Mouse (Mus musculus) thymus, postnatal 0 days (tissue): ENCODE measurements around the gene Palb2. TPM values are rescaled to one million over a fixed set of nuclear protein-coding genes. Genes with fewer than 3 reads are reported as not detected.
A peak's percentile ranks its signal among the peaks of the same experiment; 100 is the strongest.

Source experiments
- DNase-seq: peaks from one replicate; pipeline ENCODE4 v3.0.0-alpha.2; 2015; ENCODE audit warnings: low spot score
- polyA plus RNA-seq: library from polyadenylated mRNA; unstranded; fragments of >200 nt; fragmentation: Nextera tagmentation; extraction: Ambion mirVana; gene quantifications from 2 replicates; pipeline ENCODE4 v1.2.1, GENCODE M21; 2015

The Palb2 gene
- 16.5 and 16.9 TPM in 2 replicates for polyA plus RNA-seq

DNA sequence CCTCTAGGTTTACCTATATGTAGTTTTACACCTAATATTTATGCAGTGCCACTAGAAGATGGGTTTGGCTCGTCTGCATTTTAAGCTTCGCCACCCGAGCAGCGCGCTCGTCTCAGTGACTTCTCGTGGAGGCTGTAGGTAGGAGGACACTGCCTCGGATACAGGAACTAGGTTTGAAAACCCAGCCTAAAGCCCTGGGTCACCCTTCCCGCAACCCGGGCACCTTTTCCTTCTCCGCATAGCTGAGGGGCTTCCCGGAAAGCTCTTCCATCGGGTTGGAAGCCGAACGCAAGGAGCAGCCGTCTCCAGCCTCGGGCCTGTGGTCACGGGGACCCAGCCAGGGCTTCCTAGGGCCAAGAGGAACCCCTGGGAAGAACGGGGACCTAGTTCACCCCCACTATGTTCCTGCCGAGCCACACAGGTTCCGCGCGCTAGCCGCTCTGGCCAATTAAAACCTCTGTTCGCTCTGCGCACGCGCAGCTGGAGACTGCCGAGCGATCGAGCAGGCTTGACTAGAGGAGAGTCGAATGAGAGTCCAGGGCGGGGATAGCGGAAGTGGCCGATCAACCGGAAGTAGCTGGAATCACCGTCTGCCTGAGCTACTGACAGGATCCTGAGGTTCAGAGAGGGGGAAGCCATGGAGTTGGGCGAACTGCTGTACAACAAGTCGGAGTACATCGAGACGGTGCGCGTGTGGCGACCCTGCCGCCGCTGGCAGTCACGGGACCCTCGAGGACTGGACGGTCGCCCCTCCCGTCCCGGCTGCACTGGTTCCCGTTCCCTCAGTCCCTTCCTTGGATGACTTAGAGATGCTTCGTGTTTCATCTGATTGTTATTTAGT is at the start of gene Palb2, which contains the start of gene Dctn5:
TSS of gene Palb2 (minus strand) at position 489 of the 841 bp plus-strand sequence.
TSS of gene Dctn5 (plus strand) at position 545 of the 841 bp plus-strand sequence.
- DNase-seq: peak; percentile 99

- DNase-seq: no peak
Observed at GRCm38 (mm10) chr7:122180720-122181119, 47.9 kb upstream of the Palb2 start.

GRCm38 (mm10) chr7:122171613-122172012 is 38.8 kb upstream of the Palb2 start:
- DNase-seq: no peak

GRCm38 (mm10) chr7:122170705-122171104 is 37.9 kb upstream of the Palb2 start:
- no peak for DNase-seq

GRCm38 (mm10) chr7:122167203-122167602 is 34.4 kb upstream of the Palb2 start:
- no peak for DNase-seq

DNA sequence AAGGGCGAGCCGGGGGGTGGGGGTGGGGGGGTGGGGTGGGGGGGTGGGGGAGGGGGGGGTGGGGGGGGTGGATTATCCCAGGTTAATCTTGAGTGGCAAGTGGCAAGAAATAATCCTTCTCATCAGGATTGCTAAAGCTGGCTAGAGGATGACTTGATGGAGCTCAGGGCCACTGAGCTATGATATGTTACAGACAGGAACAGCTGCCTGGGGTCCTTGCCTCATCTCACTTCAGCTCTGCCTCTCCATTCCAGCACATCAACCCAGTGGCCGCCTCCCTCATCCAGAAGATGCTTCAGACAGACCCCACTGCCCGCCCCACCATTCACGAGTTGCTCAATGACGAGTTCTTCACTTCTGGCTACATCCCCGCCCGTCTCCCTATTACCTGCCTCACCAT is 31.0 kb upstream of the Palb2 start:
- no peak for DNase-seq

GRCm38 (mm10) chr7:122160037-122160436 is 27.3 kb upstream of the Palb2 start:
- peak; percentile 32 for DNase-seq

- peak; percentile 86 for DNase-seq
Observed at GRCm38 (mm10) chr7:122158915-122159902, 26.4 kb upstream of the Palb2 start, which contains the start of gene Plk1. Gene Plk1, plus strand, starts transcription at chr7:122159439.

DNA sequence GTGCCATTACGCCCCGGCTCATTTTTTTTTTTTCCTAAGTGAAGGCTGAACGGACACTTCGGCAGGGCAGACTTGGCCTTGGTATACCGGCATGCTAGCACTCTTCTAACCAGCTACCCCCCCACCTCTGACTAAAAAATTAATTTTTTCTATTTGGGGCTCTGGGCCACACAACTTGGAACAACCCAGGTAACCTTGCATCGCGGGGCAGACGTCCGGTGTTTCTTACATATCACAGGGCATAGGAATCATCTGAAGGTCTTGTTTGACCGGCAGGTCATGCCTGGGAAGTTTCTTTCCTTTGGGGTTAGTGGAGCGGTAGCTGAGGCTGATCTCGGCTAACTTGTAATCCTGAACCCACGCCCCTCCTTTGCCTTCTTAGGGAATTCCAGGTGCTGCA is 25.7 kb upstream of the Palb2 start:
- no peak for DNase-seq

DNA sequence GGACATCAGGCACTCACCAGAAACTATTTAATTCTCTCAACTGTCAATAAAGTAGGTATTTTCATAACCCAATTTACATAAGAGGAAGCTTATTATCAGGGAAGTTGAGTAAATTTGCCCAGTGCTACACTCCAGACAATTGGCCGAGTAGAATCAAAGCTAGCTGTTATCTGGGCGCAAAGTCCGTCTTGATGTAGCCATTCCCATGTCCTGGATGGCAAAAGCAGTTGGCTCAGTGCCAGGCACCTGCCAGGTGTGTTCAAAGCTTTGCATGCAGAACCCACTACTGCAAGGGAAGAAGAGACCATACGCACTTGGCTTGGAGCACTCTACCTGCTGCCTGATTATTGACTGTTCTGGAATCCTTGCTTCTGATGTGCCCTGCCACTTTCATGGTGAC is 19.7 kb upstream of the Palb2 start:
- DNase-seq: no peak

GRCm38 (mm10) chr7:122140991-122141390 is 8.2 kb upstream of the Palb2 start:
- no peak for DNase-seq

DNA sequence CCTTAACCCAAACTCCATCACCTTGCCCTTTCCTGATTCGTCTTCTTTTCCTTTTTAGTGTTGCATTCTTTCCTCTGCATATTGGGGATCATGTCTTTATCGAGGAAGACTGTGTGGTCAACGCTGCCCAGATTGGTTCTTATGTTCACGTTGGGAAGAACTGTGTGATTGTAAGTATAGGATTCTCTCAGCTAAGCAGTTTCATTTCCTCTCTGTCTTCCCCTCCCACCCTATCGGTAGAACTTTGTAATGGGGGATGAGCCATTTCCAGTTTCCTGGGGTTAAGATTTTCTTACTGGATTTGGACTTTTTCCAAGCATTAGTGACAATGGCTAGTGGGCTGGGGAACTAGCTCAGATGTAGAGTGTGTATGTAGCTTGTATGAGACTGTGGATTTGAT is 5.4 kb upstream of the Palb2 start:
- DNase-seq: no peak

GRCm38 (mm10) chr7:122137071-122137470 is 4.3 kb upstream of the Palb2 start:
- DNase-seq: no peak

DNA sequence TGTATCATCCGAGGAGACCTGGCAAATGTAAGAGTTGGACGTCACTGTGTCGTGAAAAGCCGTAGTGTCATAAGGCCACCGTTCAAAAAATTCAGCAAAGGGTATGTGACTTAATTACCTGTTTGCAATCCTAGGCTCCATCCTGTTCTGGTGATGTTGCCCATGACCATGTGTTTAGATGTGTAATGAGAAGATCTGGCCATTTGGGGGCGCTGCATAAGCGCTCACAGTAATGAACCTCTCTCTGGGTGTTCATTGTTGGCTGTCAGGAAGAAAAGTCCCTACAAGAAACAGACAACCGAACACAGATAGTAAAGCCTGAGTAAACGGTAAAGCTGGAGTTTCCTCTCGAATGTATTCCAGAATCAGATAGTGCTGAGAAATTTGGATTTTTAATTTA is 2.3 kb upstream of the Palb2 start:
- DNase-seq: peak; percentile 25

GRCm38 (mm10) chr7:122133338-122133625 is 497 bp upstream of the Palb2 start:
- DNase-seq: no peak

DNA sequence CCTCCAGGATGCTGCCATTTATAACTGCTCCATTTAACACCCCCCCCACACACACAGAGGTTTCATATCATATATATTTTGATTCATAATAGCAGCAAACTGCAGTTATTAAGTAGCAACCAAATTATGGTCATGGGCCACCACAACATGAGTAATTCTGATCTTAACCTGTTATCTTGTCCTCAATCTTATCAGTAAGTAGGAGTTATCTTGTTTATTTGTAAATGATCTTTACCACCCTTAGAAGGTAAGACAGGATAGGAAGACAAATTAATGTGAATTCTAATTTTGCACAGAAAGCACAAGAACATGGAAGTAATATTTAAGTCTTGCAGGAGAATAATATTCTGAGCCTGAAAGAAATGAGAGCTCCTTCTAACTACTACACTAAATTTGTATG is 951 bp downstream of the Palb2 start:
- DNase-seq: no peak

- no peak for DNase-seq
Observed at GRCm38 (mm10) chr7:122126946-122127345, 5.8 kb downstream of the Palb2 start.

DNA sequence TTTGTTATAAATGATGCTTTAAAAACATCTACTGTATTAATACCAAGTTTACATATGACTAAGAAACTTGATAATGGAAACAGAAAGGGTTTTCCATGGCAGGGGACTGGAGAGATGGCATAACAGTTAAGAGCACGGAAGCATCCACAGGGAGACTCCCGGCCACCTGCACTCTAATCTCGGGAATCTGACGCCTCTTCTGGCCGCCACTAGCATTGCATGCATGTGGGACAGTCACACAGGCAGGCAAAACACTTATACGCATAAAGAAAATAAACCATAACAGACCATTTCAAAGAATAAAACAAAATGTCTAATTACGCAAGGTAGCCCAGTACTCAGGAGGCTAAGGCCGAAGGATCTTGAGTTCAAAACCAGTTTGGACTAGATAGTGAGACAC is 7.1 kb downstream of the Palb2 start:
- no peak for DNase-seq

- DNase-seq: no peak
Observed at GRCm38 (mm10) chr7:122123518-122123917, 9.3 kb downstream of the Palb2 start.

- no peak for DNase-seq
Observed at GRCm38 (mm10) chr7:122108206-122108605, 24.6 kb downstream of the Palb2 start.

DNA sequence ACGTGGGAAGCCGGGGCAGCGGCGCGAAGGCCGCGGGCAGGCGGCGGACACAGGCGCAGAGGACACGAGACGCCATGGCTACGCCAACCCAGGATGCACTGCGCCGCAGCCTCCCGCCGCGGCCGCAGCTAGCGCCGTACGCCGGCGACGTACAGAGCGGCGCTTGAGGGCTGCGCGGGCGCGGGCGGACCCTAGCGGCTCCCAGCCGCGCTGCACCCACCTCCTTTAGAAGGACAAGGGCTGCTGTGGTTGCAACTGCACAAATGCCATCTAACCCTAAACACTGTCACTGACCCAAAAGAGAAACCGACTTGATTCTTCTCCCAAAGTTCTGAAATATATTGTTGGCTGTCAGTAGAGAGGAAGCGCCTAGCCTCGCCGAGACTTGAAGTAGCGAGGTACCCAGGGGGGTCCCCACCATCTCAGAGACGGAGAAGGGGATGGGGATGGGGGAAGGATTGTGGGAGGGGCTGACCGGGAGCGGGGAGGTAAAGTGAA is 31.0 kb downstream of the Palb2 start, which contains the start of gene Ndufab1:
TSS of gene Ndufab1 (minus strand) at position 140 of the 498 bp plus-strand sequence.
- peak; percentile 90 for DNase-seq
